Mouse (Mus musculus): ENCODE results near the gene Pcnt. TPM values are rescaled to one million over a fixed set of nuclear protein-coding genes. Genes with fewer than 3 reads are reported as not detected.

Gene Pcnt
- 10 to 100 TPM; 20.6 to 23.2 TPM for total RNA-seq (2021)
- long read RNA-seq, full-length matches to known transcripts = 6 of 25 reads
- long read RNA-seq, partial matches to known transcripts = 13 of 25 reads
- long read RNA-seq, other reads (novel, unspliced or antisense) = 6 of 25 reads

GRCm38 (mm10) chr10:76442178-76443088 lies at the start of gene Pcnt:
Gene Pcnt, minus strand, starts transcription at chr10:76442786.
- DNase-seq (ENCODE audit: low spot score in 2 of 2) = peak; percentile 97

GRCm38 (mm10) chr10:76489205-76489604 lies 46.6 kb upstream of the Pcnt start:
- no peak for DNase-seq (ENCODE audit: low spot score in 2 of 2)

GRCm38 (mm10) chr10:76488265-76488664 lies 45.7 kb upstream of the Pcnt start:
- no peak for DNase-seq (ENCODE audit: low spot score in 2 of 2)

- DNase-seq (ENCODE audit: low spot score in 2 of 2) = no peak
Measured at GRCm38 (mm10) chr10:76486302-76486701, 43.7 kb upstream of the Pcnt start.

- no peak for DNase-seq (ENCODE audit: low spot score in 2 of 2)
Measured at GRCm38 (mm10) chr10:76481480-76481879, 38.9 kb upstream of the Pcnt start.

- no peak for DNase-seq (ENCODE audit: low spot score in 2 of 2)
Measured at GRCm38 (mm10) chr10:76480851-76481250, 38.3 kb upstream of the Pcnt start.

- DNase-seq (ENCODE audit: low spot score in 2 of 2) = no peak
Measured at GRCm38 (mm10) chr10:76473759-76474158, 31.2 kb upstream of the Pcnt start.

GRCm38 (mm10) chr10:76468203-76469162 lies 25.9 kb upstream of the Pcnt start, which contains the start of the genes Mcm3ap and Ybey:
Gene Mcm3ap, plus strand, starts transcription at chr10:76468927.
Gene Ybey, minus strand, starts transcription at chr10:76469114.
- DNase-seq (ENCODE audit: low spot score in 2 of 2) = peak; percentile 85 to 92

- no peak for DNase-seq (ENCODE audit: low spot score in 2 of 2)
Measured at GRCm38 (mm10) chr10:76462721-76463120, 20.1 kb upstream of the Pcnt start.

- DNase-seq (ENCODE audit: low spot score in 2 of 2) = peak in 1 of 2 experiments; percentile 23
Measured at GRCm38 (mm10) chr10:76462312-76462711, 19.7 kb upstream of the Pcnt start.

GRCm38 (mm10) chr10:76461255-76461654 lies 18.7 kb upstream of the Pcnt start:
- DNase-seq (ENCODE audit: low spot score in 2 of 2) = no peak

GRCm38 (mm10) chr10:76455289-76455688 lies 12.7 kb upstream of the Pcnt start:
- peak in 1 of 2 experiments; percentile 69 for DNase-seq (ENCODE audit: low spot score in 2 of 2)

- no peak for DNase-seq (ENCODE audit: low spot score in 2 of 2)
Measured at GRCm38 (mm10) chr10:76448851-76449250, 6.3 kb upstream of the Pcnt start, which contains the start of gene 2610028H24Rik. Gene 2610028H24Rik, plus strand, starts transcription at chr10:76449081.

- DNase-seq (ENCODE audit: low spot score in 2 of 2) = no peak
Measured at GRCm38 (mm10) chr10:76447406-76448229, 5.0 kb upstream of the Pcnt start.

- DNase-seq (ENCODE audit: low spot score in 2 of 2) = no peak
Measured at GRCm38 (mm10) chr10:76445996-76446681, 3.6 kb upstream of the Pcnt start.

- DNase-seq (ENCODE audit: low spot score in 2 of 2) = no peak
Measured at GRCm38 (mm10) chr10:76440281-76440680, 2.3 kb downstream of the Pcnt start, which contains the start of gene AC141477.1. Gene AC141477.1, minus strand, starts transcription at chr10:76440444.

GRCm38 (mm10) chr10:76439107-76439890 lies 3.3 kb downstream of the Pcnt start:
- DNase-seq (ENCODE audit: low spot score in 2 of 2) = no peak

GRCm38 (mm10) chr10:76433925-76434324 lies 8.7 kb downstream of the Pcnt start:
- no peak for DNase-seq (ENCODE audit: low spot score in 2 of 2)

GRCm38 (mm10) chr10:76425674-76426073 lies 16.9 kb downstream of the Pcnt start:
- DNase-seq (ENCODE audit: low spot score in 2 of 2) = no peak

All from layer of hippocampus, adult 18-20 months (tissue).